Mouse (Mus musculus) cerebellum, postnatal 10 days (tissue): ENCODE data around the gene Itga1.

Source experiments
- DNase-seq, 2 experiments: peaks; one replicate each; pipeline ENCODE4 v3.0.0; 2021; ENCODE audit warnings: mixed read lengths in 2 of 2

Gene Itga1

GRCm38 (mm10) chr13:115098227-115098626 is 3.5 kb downstream of the Itga1 start:
- DNase-seq: no peak

- DNase-seq: no peak
These were observed 4.8 kb downstream of the Itga1 start for GRCm38 (mm10) chr13:115096965-115097364.

DNA sequence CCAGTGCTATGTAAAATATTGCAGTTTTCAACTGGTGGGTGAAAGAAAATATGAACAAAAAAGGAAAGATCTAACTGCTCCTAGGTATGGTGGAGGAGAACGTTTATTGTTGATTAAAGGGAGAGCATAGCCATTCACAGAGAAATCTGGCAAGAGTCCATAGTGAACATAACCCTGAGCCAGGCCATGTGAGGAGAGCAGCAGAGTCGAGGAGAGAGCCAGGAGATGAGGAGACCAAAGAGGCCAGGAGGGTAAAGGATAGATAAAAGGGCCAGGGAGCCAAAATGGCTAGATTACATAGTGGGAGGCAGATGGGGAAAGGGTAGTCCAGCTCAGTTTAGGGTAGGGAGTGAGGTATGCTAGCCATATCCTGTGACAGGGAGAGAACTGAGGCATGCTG is 5.5 kb downstream of the Itga1 start:
- peak; percentile 8 to 32 for DNase-seq

DNA sequence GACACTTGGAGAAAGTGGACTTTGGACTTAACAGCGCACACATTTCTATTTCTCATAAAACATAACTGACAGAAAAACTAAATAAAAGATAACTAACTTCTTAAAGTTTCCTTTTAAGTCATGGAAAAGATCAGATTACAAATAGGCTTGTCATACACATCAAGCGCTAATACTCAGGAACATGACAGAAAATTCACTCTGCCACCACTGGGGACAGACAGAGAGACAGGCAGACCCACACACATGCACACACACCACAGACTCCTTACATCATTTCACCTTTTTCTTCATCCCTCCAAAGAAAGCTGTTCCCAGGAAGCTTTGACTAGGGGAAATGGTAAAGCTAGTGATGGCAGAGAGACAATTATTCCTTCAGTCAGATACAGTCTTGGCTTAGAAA is 6.4 kb downstream of the Itga1 start:
- DNase-seq: no peak

DNA sequence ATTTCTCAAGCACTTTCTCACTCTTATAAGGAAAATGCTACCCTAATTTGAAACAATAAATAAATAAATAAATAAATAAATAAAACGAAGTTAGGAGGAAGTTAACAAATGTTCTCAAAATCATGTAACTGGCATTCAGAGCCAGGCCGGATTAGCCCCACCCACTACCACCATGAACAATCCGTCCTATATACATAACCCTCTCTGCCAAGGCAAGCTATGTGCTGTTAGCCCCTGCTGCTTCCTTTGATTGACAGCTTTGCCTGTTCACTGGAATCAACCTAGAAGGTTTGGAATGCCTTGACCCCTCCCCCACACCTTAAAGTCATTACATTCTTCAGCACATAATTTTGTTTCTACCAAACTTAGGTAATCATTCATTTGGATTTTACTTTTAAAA is 10.3 kb downstream of the Itga1 start:
- DNase-seq: no peak

DNA sequence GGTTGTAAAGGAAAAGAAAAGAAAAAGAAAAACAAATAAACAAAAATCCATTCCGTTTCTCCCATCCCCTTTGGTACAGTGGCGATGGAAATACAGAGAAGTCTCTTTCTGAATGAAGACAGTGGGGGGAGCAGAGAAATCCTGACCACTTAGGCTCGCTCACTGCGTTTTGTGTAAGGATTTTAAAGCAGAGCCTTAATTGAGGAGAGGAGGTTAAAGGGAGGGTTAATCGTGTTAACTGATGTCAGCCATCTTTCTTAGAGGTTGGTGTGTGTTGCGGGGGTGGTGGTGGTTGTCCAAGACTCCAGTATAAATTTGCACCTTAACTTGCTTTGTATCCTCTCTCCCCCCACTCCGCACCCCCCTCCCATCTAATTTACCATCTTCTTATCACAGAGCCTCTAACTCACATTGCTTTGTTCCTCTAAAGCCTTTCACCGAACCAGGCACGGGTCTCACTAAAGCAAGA is 10.8 kb downstream of the Itga1 start:
- no peak for DNase-seq

DNA sequence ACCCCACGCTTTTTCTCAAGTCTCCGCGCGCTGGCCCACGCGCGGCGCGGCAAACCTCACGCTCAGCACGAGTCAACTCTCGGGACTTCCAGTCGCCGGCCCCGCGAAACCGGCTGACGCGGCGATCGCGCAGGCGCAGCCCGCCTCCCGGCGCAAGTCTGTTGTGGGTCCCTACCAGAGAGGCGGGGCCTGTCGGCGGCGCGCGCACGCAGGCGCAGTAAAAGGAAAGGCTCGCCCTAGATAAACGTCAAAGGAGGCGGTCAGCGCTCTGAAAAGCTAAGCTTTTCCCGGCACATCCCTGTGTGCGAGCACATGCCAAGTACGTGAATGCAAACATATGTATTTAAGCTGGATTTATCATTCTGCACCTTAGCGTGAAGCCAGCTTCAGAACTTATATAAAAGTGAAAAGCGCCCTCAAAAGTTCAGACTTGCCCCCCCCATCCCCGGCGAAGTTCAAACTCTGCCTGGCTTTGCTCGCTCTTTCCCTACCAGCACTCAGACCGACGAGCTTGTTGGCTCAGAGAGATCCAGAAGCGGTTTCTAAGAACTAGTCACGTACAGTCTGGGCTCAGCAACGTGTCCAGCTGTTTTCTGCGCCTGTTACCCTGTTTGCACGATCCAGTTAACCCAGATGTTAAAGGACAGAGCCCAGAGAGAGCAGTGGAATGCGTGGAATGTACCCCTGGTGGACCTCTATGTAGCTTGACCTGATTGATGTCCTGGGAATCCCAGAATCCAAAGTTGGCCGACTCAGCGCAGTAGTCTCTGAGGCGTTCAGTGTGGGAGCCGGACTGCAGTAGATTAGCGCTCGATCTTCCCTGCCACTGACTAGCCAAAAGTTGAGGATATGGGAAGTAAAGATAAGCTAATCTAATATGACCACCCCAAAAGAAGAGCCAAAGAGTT is 11.4 kb downstream of the Itga1 start, which contains the start of gene Pelo:
Gene Pelo, minus strand, starts transcription at position 118 of the 908 bp plus-strand sequence.
- DNase-seq: peak; percentile 95 to 97

DNA sequence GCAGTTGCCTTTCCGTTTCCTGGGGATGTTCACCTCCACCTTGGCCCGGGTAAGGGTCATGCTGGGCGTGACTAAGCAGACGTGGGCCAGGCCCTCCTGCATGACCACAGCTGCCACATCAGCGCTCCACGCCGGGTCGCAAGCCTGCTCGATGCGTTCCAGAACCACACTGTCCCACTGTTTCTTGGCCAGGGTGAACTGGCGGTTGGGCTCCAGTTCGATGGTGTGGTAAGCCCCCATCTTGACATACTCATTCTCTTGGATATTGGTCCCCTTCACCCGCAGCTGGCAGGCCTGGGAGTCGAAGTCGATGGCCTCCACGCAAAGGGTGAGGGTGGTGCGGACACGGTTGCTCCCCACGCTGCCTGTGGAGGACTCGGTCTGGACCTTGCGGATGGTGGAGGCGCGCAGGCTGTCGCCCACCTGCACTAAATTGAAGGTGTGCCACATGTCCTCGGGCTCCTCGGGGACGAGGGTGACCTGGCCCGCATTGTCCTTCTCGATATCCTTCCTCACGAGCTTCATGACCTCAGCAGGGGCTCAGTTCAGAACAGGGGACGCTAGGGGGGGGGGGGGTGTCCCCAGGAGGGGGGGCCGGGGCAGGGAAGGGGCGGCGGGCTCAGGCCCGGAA is 12.3 kb downstream of the Itga1 start:
- peak; percentile 55 for DNase-seq

DNA sequence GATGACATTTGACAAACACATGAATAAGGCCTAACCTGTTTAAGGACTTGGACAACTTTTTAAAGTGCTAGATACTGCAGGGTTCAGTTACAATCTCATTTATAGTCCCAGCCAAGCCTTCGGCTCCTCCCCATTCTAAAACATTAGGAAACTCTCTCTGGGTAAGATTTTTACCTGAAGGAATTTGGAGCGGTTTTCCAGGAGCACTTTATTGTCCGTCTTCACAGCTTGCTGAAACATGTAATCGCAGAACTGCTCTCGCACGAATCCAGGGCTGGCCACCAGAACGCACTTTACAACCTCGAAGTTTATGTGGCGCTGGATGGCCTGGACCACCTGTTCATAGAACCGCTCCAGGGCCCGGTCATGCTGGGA is 12.8 kb downstream of the Itga1 start:
- DNase-seq: no peak

GRCm38 (mm10) chr13:115085974-115086373 is 15.8 kb downstream of the Itga1 start:
- no peak for DNase-seq

DNA sequence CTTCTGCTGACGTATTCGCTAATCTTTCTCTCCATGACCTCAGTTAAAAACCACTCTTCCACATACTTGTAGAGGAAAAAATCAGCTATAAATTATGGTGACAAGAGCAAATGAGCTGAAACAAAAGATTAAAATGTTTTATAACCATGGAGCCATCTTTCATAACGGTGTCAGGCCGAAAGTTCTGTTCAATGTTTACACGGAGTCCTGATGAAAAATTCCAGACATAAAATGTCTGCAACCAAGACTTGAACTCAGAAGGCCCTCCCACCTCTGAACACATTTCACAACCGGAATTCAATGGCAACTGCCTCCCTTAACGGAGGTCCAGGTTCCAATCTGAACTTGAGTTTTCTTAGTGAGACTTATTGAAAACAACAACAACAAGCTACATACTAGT is 19.4 kb downstream of the Itga1 start:
- no peak for DNase-seq

DNA sequence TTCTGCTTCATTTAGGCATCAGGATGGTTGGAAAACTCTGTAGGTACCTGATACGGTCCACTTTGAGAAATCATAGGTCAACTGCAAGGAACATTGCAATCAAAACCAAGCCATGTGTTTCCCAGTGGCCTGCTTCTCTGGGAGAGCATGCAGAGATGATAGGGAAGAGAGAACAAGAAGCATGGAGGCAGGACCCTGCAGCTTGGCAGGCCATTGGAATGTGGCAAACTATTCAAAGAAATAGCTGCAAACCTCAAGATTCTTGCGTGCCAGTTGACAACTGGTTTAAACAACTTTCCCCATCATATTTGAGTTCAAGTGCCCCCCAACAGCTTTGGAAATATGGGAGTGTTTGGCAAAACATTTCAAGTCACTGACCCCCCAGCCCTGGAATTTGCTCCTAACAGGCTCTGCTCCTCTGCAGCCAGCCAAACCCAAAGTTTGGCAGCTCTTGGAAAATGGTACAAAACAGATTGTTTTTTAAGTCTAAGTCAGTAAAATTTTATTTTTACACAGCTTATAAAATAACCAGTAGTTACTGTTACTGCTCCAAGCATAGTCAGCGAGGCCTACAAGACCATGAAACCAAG is 21.7 kb downstream of the Itga1 start:
- DNase-seq: no peak

DNA sequence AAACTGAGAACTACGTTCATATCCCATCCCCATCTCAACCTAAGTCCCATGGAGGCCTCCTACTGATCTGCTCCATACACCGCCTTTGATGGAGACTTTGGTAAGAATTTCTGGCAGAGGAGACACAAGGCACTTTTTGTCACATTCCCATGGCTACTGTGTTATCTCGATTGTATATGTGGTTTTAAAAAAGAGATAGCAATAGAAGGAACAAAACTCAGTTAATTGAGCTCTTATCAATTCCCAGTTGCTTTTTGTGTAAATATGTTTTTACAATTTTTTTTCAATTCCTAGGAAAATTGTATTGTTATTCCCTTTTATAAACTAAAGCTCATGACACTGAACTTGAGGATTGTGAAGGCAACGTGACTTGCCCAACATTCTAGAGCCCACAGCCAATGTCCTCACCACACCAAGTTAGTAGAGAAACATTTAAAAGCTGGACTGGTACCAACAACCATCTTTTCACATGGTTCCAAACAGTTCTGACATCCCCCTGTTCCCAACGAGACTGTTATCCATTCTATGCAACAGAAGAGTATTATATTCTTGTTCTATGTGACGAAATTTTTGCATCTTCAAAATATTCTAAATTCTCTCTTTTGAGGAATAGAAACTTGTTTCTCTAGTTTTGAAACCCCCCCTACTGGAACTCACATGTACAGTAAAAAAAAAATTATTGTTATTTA is 22.6 kb downstream of the Itga1 start:
- DNase-seq: no peak

DNA sequence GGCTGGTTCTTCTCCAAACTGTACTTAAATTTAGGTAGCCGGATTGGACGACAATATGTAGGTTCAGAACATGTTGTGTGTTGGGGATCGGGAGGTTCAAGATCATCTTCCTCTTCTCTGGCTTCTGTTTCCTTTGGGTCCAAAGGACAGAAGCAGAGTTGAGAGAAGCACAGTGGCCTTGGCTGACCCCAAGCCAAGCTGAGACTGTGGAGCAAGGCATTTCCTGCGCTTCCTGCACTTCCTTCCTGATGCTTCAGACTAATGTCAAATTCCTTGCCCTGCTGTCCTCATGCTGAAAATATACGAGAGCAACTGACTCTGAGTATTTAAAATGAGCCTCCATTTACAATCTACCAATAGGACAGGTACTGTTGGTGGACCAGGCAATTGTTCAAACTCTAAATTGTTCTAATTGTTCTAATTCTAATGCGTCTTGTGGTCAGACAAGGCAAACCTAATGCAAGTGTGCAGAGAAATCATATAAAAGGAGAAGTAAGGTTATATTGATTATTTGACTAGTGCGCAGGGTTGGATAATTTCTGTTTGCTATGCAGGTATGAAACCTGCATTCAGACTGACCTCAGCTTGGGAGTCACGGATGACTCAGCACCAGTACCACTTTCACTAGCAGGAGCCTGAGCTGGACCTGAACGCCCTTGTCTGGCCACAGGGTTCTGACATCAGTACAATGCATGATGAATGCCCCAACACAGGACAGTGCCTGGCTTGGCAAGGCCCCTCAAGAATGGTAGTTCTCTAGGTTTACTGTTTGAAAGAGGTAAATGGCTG is 24.2 kb downstream of the Itga1 start:
- no peak for DNase-seq

DNA sequence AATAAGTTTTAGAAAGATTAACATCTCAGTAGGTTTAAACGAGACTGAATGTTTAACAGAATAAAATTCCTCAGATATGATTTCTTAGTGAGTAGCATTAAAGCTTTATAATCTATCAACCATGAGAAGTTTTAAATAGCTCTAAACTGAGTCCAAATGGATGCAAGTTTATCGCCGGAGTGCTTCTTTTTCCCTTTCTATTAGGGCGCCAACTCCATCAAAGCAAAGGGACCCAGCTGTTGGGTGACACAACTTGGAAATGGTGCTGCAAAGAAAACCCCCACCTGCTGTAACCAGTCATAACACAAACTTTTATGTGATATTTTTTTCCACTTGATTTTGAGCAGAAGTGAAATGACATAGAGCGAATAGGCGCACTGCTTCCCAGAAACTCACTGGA is 29.4 kb downstream of the Itga1 start:
- DNase-seq: no peak

DNA sequence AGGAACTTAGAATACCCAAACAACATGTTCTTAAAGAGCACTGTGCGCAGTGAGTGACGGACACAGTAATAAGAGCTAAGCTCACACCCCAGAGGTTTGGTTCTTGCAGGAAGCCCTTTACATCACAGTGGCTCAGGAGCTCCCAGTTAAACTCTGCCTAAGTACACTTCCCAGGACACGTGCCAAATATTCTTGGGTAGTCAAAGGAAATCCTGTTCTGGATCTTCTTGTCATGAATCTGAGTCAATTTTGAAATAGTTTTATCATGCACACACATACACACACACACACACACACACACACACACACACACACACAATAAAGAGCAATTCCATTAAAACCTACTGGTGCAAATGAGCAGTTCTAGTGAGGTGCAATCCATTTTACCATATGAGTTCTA is 30.3 kb downstream of the Itga1 start:
- DNase-seq: no peak

DNA sequence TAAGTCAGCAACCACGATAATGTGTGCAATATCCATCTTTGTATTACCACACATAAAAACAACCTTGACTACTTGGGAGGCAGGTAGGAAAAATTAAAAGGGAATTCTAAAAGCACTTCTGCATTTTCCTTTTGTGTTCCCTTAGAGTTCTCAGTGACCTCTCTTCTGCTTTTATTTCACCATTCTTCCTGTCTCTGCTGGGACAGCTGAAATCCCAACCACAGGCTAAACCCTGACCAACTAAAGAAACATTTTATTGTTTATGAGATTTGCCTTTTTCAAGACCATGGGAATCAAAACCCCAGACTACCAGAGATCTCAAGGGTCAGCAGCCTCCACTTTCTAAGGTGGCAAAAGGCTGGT is 33.8 kb downstream of the Itga1 start:
- DNase-seq: no peak

DNA sequence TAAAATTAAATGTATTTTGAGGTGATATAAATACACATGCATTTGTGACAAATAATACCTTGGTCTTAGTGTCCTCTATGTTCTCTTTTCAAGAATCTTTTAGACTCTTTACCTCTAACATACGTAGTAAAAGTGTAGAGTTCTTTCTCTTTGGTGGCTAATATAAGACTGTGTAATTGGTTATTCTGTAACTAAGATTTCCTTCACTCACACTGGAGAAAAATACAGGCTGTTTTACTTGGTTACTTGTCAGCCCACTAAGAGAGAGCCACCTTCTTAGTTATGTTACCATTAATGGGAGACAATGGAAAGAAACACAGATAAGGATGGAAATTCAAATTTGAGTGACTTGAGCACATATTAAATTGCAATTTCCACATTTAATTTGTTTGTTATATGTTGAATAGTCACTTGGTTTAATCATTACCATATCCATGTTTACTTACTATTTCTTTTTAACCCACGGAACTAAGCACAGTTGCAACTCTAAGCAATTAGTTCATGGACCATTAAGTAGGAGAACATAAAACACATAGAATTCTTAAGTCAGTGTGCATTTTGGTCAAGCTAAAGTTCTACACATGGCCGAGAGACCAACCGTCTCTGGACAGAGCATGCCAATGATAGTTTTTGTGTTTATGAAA is 34.3 kb downstream of the Itga1 start:
- no peak for DNase-seq

GRCm38 (mm10) chr13:115057555-115057954 is 44.2 kb downstream of the Itga1 start:
- DNase-seq: no peak

DNA sequence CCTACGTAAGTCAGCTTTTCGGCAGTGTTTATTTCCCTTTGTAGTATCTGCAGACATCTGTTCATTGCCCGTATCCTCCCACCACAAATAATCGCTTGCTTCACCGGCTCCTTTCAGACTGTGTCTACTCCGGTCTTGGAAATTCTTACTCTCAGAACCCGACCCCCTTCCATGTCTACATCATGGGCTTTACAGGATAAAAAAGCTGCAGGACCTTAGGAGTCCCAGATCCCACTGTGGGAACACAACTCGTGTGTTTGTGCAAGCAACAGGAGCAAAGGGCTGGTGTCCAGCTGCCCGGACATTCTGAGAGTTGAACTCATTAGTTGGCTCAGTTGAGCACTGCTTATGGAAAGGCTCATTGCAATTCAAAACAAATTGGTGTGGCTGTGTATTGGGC is 47.0 kb downstream of the Itga1 start:
- DNase-seq: peak in 1 of 2 experiments; percentile 1

DNA sequence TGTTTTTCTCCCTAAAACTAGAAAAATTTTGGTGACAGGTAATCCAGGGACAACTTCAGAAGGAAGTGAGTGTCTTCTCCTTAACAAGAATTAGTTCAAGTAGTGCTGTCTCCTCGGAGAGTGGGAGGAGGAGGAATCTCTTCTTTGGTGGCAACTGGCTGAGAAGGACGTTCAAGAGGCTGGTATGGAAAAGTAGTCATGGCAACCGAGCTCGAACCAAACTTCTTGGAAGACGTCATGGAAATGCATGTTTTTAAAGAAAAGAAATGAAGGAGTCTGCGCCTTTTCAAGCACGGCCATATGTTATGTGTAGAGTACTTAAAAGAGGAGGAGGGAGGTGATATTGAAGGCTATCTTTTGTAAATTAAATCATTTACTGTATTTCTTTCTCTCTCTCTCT is 49.2 kb downstream of the Itga1 start:
- DNase-seq: no peak
